Mouse (Mus musculus): ENCODE measurements at regions not wholly inside any gene's neighbourhood (a gene's known extent, or its start where the extent isn't known, plus 50 kb on each side); places are given as distances from the start of the nearest gene placed in this dataset.

DNA sequence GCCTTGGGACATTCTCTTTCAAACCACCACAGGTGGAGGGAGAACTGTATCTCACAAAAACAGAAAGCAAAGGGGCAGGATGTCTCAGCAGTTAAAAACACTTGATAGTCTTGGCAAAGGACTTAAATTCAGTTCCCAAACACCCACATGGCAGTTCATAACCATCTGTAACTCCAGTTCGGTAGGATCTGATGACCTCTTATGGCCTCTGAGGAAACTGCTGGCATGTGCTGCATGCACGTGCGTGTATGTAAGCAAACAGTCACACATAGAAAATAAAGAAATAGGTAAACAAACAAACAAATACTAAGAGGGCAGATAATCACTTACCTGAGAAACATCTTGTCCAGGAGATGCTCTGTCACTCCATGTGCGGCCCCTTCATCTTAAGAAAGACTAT, 129.4 kb upstream of the Ufm1 start:
- no peaks in the 10 kb centered on the region for H3K4me1 ChIP-seq
- no peaks in the 10 kb centered on the region for H3K9me3 ChIP-seq (replicated peaks)
- no peaks in the 10 kb centered on the region for H3K27me3 ChIP-seq
- H3K9ac ChIP-seq: no peak overlapping the region
- no peak overlapping the region for H3K4me2 ChIP-seq (replicated peaks)
- H3K27ac ChIP-seq (replicated peaks): no peak overlapping the region
- no peaks in the 10 kb centered on the region for H3K36me3 ChIP-seq
- H3K4me3 ChIP-seq (replicated peaks): no peak overlapping the region
- ATAC-seq (ENCODE audit: insufficient number of reproducible peaks, low FRiP score, low TSS enrichment, low read depth): no peak
- WGBS: 80% methylated on average over 4 of the region's 4 CpGs

DNA sequence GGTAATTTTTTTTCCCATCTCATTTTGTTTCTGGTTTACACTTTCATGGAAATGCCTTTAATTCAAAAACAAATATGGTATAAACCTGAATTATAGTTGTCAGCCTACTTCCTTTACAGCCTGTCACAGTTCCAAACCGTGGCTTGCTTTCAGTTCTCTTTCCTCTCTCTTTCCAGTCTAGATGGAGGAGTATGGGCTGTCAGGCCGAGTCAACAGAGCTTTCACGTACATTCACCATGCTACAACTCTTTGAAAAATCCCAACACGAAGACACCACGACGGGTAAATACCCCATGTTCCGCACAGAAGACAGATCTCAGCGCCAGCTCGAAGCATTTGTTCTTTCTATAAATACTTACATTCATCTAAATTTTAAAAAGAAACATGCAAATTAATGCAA, 125.2 kb upstream of the Ufm1 start:
- Histone ChIP-seq H3K9ac (no peak overlapping the region), H3K27ac (replicated peaks) (no peak overlapping the region), H3K9me3 (replicated peaks) (no peaks in the 10 kb centered on the region), H3K27me3 (no peaks in the 10 kb centered on the region), H3K36me3 (no peaks in the 10 kb centered on the region), H3K4me3 (replicated peaks) (no peak overlapping the region), H3K4me1 (no peaks in the 10 kb centered on the region), H3K4me2 (replicated peaks) (no peak overlapping the region)
- no peak for ATAC-seq (ENCODE audit: insufficient number of reproducible peaks, low FRiP score, low TSS enrichment, low read depth)
- WGBS: 80% methylated on average over 9 of the region's 9 CpGs

- no peak for ATAC-seq (ENCODE audit: insufficient number of reproducible peaks, low FRiP score, low TSS enrichment, low read depth)
- H3K9me3 ChIP-seq (replicated peaks): no peaks in the 10 kb centered on the region
- H3K9ac ChIP-seq: no peak overlapping the region
- no peaks in the 10 kb centered on the region for H3K36me3 ChIP-seq
- H3K4me1 ChIP-seq: no peaks in the 10 kb centered on the region
- H3K4me3 ChIP-seq (replicated peaks): no peak overlapping the region
- no peak overlapping the region for H3K27ac ChIP-seq (replicated peaks)
- WGBS: 87% methylated on average over 7 of the region's 7 CpGs
- H3K27me3 ChIP-seq: no peaks in the 10 kb centered on the region
- H3K4me2 ChIP-seq (replicated peaks): no peak overlapping the region
Observed at GRCm38 (mm10) chr3:53988256-53988655, 124.6 kb upstream of the Ufm1 start.

GRCm38 (mm10) chr3:53987316-53987715, 123.7 kb upstream of the Ufm1 start:
- no peak overlapping the region for H3K4me3 ChIP-seq (replicated peaks)
- no peak overlapping the region for H3K9ac ChIP-seq
- H3K4me2 ChIP-seq (replicated peaks): no peak overlapping the region
- no peak for ATAC-seq (ENCODE audit: insufficient number of reproducible peaks, low FRiP score, low TSS enrichment, low read depth)
- no peak overlapping the region for H3K27ac ChIP-seq (replicated peaks)
- H3K9me3 ChIP-seq (replicated peaks): no peaks in the 10 kb centered on the region
- no peaks in the 10 kb centered on the region for H3K27me3 ChIP-seq
- no peaks in the 10 kb centered on the region for H3K36me3 ChIP-seq
- H3K4me1 ChIP-seq: no peaks in the 10 kb centered on the region
- 60% methylated on average over 2 of the region's 2 CpGs for WGBS

DNA sequence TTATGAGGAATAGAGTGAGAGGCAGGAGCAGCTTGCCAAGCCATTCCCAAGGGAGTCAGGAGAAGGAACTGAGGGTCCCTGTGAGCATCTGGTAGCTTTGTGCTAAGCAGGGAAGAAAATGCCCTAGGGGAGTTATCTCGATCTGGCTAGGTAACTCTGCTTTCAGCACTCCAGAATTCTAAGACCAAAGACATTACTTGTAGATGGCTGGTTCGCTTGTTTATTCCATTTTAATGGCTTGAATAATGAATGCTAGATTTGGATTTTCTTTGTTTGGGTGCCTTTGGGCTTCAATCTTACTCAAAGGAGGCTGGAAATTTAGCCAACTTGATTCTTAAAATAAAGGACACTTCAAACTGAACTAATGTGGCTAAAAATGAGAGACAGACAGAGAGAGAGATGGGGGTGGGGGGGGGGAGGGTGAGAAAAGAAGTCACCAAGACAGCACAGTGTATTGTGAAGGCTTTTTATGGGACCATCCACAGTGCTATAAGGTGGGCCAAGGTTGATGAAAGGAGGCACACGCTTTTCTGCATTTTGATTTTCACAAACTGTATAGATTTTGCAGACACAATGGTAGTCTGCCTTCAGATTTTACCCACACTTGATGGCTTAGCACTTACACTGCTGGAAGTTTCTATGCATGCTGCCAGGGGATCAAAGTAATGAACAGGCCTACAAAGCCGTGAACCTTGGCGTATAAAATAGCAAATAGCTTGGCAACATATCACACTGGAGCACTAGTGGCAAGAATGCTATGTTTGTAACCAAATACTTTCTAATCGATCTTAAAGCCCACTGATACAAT, 121.3 kb upstream of the Ufm1 start:
- Histone ChIP-seq H3K4me2 (replicated peaks) (no peak overlapping the region), H3K27ac (replicated peaks) (no peak overlapping the region), H3K36me3 (no peaks in the 10 kb centered on the region), H3K9me3 (replicated peaks) (no peaks in the 10 kb centered on the region), H3K4me3 (replicated peaks) (no peak overlapping the region), H3K4me1 (no peaks in the 10 kb centered on the region), H3K9ac (no peak overlapping the region), H3K27me3 (no peaks in the 10 kb centered on the region)
- WGBS: 74% methylated on average over 6 of the region's 6 CpGs
- no peak for ATAC-seq (ENCODE audit: insufficient number of reproducible peaks, low FRiP score, low TSS enrichment, low read depth)

DNA sequence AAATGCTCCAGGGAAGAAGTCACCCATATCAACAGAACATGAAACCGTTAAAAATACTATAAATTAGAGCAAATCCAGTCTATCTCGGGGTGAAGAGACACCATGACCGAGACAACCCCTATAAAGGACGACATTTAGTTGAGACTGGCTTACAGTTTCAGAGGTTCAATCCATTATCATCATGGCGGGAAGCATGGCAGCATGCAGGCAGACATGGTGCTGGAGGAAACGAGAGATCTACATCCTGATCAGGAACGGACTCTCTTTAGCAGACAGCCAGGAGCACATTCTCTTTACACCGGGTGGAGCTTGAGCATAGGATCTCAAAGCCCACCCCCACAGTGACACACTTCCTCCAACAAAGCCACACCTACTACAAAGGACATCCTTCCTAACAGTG, 118.7 kb upstream of the Ufm1 start:
- Histone ChIP-seq H3K36me3 (no peaks in the 10 kb centered on the region), H3K4me1 (no peaks in the 10 kb centered on the region), H3K27ac (replicated peaks) (no peak overlapping the region), H3K4me2 (replicated peaks) (no peak overlapping the region), H3K9me3 (replicated peaks) (no peaks in the 10 kb centered on the region), H3K9ac (no peak overlapping the region), H3K27me3 (no peaks in the 10 kb centered on the region), H3K4me3 (replicated peaks) (no peak overlapping the region)
- WGBS: 94% methylated on average over 8 of the region's 8 CpGs
- no peak for ATAC-seq (ENCODE audit: insufficient number of reproducible peaks, low FRiP score, low TSS enrichment, low read depth)

- H3K4me3 ChIP-seq (replicated peaks): no peak overlapping the region
- no peak overlapping the region for H3K27ac ChIP-seq (replicated peaks)
- no peaks in the 10 kb centered on the region for H3K27me3 ChIP-seq
- H3K36me3 ChIP-seq: no peaks in the 10 kb centered on the region
- no peak overlapping the region for H3K4me2 ChIP-seq (replicated peaks)
- H3K4me1 ChIP-seq: no peaks in the 10 kb centered on the region
- no peak overlapping the region for H3K9ac ChIP-seq
- no peak for ATAC-seq (ENCODE audit: insufficient number of reproducible peaks, low FRiP score, low TSS enrichment, low read depth)
- no peaks in the 10 kb centered on the region for H3K9me3 ChIP-seq (replicated peaks)
Observed at GRCm38 (mm10) chr3:53981585-53981984, 118.0 kb upstream of the Ufm1 start.

DNA sequence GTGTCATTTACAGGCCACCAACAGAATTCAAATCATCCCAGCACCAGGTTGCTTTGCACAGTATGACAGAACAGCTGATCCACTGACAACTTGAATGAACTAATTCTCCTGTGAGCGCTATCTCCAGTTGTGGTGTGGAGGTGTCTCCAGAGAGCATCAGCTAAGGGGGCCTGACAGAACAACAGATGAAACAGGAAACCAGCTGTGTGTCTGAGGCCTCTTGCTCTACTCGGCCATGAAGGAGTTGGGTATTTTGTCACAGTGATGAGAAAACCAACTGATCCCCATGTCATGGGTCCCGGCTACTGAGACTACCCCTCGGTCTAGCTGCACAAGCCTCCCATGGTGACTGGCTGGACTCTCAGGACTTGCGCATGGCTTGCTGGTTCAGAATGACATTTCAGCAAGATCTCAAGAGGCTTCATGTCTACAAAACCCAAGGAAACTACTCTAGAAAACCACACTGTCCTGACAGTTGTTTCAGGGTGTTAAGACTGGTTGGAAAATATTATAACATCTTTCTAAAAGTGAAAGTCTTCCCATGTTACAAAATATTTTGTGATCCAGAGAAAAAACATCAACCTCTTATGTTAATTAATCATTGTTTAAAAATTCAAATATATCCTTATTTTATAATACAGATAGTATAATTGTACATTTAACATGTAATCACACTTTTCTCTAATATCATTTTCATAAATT, 113.9 kb upstream of the Ufm1 start:
- H3K27me3 ChIP-seq: no peaks in the 10 kb centered on the region
- WGBS: 78% methylated on average over 5 of the region's 5 CpGs
- H3K4me1 ChIP-seq: peaks cover 7% of the 10 kb centered on the region; the same call in 1 of the 2 replicates
- H3K4me3 ChIP-seq (replicated peaks): no peak overlapping the region
- no peak overlapping the region for H3K27ac ChIP-seq (replicated peaks)
- H3K36me3 ChIP-seq: no peaks in the 10 kb centered on the region
- ATAC-seq (ENCODE audit: insufficient number of reproducible peaks, low FRiP score, low TSS enrichment, low read depth): no peak
- H3K9me3 ChIP-seq (replicated peaks): no peaks in the 10 kb centered on the region
- H3K9ac ChIP-seq: no peak overlapping the region
- no peak overlapping the region for H3K4me2 ChIP-seq (replicated peaks)

DNA sequence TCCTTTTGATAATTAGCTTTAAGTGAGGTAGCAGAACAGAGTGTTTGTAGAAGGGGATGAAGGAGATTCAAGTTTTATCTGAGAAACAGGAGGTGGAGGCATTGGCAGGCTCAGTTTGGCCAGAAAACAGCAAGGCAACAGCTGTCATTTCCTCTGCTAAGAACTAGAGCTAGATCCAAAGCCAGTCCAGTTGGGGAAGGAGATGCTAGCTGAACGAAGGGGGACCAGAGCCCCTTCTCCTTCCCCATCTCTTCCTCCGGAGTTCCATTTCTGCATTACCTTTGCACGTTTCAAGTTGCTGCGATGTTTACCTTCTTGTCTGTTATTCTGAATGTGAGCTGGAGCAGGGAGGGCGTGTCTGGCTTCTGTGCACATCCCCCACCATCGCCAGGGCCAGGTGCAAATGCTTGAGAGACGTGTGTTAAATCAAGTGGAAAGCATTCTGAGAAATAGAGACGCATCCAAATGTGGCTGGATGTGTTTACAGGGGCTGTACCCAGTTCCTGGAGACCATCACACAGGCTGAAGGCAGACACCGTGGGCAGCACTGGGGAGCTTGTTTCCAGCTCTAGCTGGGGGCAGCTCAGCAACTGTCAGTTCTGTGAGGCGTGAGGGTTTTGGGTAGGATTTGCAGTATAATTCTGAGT, 111.4 kb upstream of the Ufm1 start:
- 15% methylated on average over 10 of the region's 10 CpGs for WGBS
- Histone ChIP-seq H3K4me1 (peaks cover 7% of the 10 kb centered on the region; the same call in 1 of the 2 replicates), H3K27me3 (no peaks in the 10 kb centered on the region), H3K9ac (no peak overlapping the region), H3K36me3 (no peaks in the 10 kb centered on the region), H3K4me3 (replicated peaks) (no peak overlapping the region), H3K4me2 (replicated peaks) (peak overlapping the region; percentile 22), H3K27ac (replicated peaks) (no peak overlapping the region), H3K9me3 (replicated peaks) (no peaks in the 10 kb centered on the region)
- 0 out of 2 replicates have a peak, but pooled peaks have one; percentile 29 for ATAC-seq (ENCODE audit: insufficient number of reproducible peaks, low FRiP score, low TSS enrichment, low read depth)

DNA sequence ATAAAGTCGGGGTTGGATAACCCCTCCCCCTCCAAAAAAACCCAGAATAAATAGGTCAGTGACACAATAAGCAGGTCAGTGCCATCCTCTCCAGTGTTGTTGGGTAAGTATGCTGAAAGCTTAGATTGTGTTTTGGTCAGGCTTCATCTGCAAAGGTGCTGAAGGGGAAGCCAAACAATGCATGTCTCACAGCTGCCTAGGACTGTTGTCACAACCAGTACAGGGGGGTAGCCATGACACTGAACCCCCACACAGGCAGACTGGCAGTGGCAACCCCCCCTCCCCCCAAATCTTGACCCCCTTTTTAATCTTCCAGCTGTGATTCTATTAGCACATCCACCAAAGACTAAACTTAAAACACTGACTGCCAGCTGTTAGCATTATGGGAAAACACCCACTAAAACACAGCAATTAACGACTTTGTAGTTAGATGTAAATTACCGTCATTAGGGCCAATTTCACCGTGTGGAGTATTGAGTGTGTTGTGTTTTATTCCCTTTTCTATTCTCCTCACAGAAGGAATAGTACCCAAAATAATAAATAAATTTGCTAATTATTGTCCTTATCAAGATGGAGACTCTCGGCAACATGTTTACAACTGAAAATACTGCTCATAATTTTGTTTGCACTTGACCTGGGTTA, 105.5 kb upstream of the Ufm1 start:
- Histone ChIP-seq H3K4me3 (replicated peaks) (no peak overlapping the region), H3K9ac (no peak overlapping the region), H3K27me3 (no peaks in the 10 kb centered on the region), H3K4me1 (no peaks in the 10 kb centered on the region), H3K36me3 (no peaks in the 10 kb centered on the region), H3K4me2 (replicated peaks) (no peak overlapping the region), H3K9me3 (replicated peaks) (no peaks in the 10 kb centered on the region), H3K27ac (replicated peaks) (no peak overlapping the region)
- 52% methylated on average over 5 of the region's 5 CpGs for WGBS
- no peak for ATAC-seq (ENCODE audit: insufficient number of reproducible peaks, low FRiP score, low TSS enrichment, low read depth)

- Histone ChIP-seq H3K9ac (no peak overlapping the region), H3K27ac (replicated peaks) (no peak overlapping the region), H3K36me3 (no peaks in the 10 kb centered on the region), H3K4me3 (replicated peaks) (no peak overlapping the region), H3K9me3 (replicated peaks) (no peaks in the 10 kb centered on the region), H3K4me1 (no peaks in the 10 kb centered on the region), H3K27me3 (no peaks in the 10 kb centered on the region), H3K4me2 (replicated peaks) (no peak overlapping the region)
- no peak for ATAC-seq (ENCODE audit: insufficient number of reproducible peaks, low FRiP score, low TSS enrichment, low read depth)
- WGBS: 51% methylated on average over 5 of the region's 5 CpGs
Observed at GRCm38 (mm10) chr3:53965142-53965541, 101.5 kb upstream of the Ufm1 start.

All from embryonic facial prominence, embryonic 15.5 days (tissue).